Mouse (Mus musculus) 3T3-L1 (cell line): Measurements from ENCODE around the gene Olfr135.

Source experiments
- DNase-seq: peaks from one replicate; pipeline ENCODE4 v3.0.0-alpha.2; 2015; ENCODE audit warnings: low read depth, low spot score

The Olfr135 gene

GRCm38 (mm10) chr17:38204035-38204434, at the start of gene Olfr135:
TSS of gene Olfr135 (plus strand) at chr17:38204335.
- DNase-seq: no peak

- DNase-seq: no peak
Measured at GRCm38 (mm10) chr17:38171088-38171487, 33.0 kb upstream of the Olfr135 start, which contains the start of gene Olfr134. TSS of gene Olfr134 (plus strand) at chr17:38171388.
